Mouse (Mus musculus) gastrocnemius, adult 2 months (tissue): ENCODE data around the gene Ppih. TPM values are rescaled to one million over a fixed set of nuclear protein-coding genes. Genes with fewer than 3 reads are reported as not detected.
"Not testable (repeated sequence)": the region's sequence is repeated elsewhere in the genome, so short reads cannot be mapped to it uniquely, and the experiment has no call there.

ENCODE experiments used
- DNase-seq: peaks from one replicate; pipeline ENCODE4 v3.0.0; 2022
- H3K27ac ChIP-seq: fragments of 200-600 bp; 2 replicates; pipeline ENCODE4 v1.8.1; 2022; ENCODE audit warnings: mild to moderate bottlenecking
- H3K4me3 ChIP-seq: fragments of 200-600 bp; 2 replicates; pipeline ENCODE4 v1.8.1; 2022; ENCODE audit warnings: mild to moderate bottlenecking, moderate library complexity
- CTCF ChIP-seq: fragments of 200-600 bp; IDR thresholded peaks from 2 replicates; pipeline ENCODE4 v1.8.1; 2022; ENCODE audit warnings: antibody characterized with exemption, mild to moderate bottlenecking, moderate library complexity
- intact Hi-C: fragments of 180-260 bp; cut with DNase I; formaldehyde crosslinking; loops from one replicate; pipeline ENCODE4 v1.15.1; 2025
- total RNA-seq, 2 experiments: library from RNA; stranded (reverse); gene quantifications; 2 replicates each; pipeline ENCODE4 v1.2.3; 2021

The Ppih gene
- total RNA-seq, 2 experiments from 2014 or later, result 8.1 to 9.6 TPM

- no peak for DNase-seq
- no peak for TF ChIP-seq CTCF
- H3K4me3 ChIP-seq, result no peak overlapping the region
- H3K27ac ChIP-seq, result no peak overlapping the region
- intact Hi-C loops, result no loop called here
Measured at GRCm38 (mm10) chr4:119303291-119303690, 17.1 kb downstream of the Ppih start.

- TF ChIP-seq CTCF, result no peak
- intact Hi-C loops, result no loop called here
- DNase-seq, result no peak
- no peak overlapping the region for H3K27ac ChIP-seq
- no peak overlapping the region for H3K4me3 ChIP-seq
Measured at GRCm38 (mm10) chr4:119301777-119302176, 18.6 kb downstream of the Ppih start.

DNA sequence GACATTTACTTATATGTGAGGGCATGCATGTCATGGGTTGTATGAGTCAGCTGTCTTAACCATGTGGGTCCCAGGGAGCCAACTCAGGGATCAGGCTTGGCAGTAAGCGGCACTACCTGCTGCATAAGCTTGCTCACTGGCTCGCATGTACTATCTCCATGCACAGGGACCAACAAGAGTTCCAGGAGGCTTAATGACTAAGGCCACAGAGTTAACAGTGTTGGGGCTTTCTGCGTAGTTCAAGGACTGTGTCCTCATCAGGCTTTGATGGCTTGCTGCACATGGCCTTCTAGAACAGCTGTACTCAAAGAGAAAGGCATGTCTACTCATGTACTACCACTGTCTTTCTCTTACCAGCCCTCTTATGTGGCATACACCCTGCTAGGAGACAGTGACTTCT, 19.6 kb downstream of the Ppih start:
- no peak for DNase-seq
- Histone ChIP-seq H3K4me3 (no peak overlapping the region), H3K27ac (no peak overlapping the region)
- intact Hi-C loops, result no loop called here
- no peak for TF ChIP-seq CTCF

DNA sequence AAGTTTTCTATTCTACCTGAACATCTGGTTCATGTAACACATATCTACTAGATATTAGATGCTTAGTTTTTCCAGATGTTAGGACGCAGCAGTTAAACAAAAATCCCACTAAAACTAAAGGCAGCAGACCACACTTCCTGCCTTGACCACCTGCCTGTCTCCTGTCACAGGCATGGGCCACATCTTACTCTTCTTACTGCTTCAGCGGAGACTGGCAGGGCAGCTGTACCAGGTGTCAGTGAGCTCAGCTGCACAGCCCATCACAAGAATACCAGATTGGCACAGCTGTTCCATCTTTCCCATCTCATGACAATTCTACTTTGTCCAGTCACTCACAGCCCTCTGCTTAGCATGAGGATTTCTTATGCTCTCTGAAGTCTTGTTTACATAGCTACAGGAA, 23.0 kb downstream of the Ppih start:
- Histone ChIP-seq H3K27ac (no peak overlapping the region), H3K4me3 (no peak overlapping the region)
- DNase-seq, result no peak
- no peak for TF ChIP-seq CTCF
- intact Hi-C loops, result no loop called here

GRCm38 (mm10) chr4:119295134-119295453, 25.3 kb downstream of the Ppih start:
- intact Hi-C loops, result loop anchor here (2.0 kb wide), 1 partner anchor 26 kb away; the partner anchor contains the start of gene Ppih
- TF ChIP-seq CTCF, result no peak
- H3K27ac ChIP-seq, result peak overlapping the region; percentile 97

DNA sequence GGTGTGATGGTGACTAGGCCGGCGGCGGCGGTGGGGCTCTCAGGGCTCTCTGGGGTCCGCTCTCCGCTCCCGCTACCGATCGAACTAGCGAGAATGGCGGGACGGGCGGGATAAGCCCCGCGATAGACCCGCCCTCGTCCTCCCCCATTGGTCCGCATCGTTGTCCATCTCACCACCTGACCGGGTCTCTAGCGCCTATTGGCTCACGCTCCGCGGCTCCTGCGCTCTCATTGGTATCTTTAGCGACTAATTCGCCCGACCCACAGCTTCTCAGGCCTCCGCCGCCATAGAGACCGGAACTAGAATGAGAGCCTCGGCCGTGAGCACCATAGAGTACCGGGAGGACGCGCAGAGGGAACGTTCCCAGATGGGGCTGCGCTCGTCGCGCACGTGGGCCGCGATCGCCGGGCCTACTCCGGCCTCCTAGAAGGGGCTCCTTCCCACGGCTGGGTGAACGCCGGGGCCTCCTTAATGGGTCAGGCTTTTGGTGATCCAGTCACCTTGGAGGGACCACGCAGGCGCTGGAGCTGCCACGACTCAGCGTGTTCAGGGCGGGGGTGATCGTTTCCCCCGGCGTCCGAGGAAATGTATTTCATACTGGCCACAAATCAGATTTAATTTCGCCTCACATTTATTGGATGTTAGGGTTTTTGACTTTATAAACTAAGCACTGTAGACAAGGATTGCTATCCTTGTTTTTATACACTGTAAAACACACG, 25.8 kb downstream of the Ppih start, which contains the start of gene Ybx1:
Gene Ybx1, minus strand, starts transcription at position 190 of the 719 bp plus-strand sequence.
- DNase-seq, result peak; percentile 100
- peak within 1 kb of the TSS; percentile 96 for H3K4me3 ChIP-seq
- intact Hi-C loops, result loop anchor here (2.0 to 5.0 kb wide), 2 partner anchors 26 to 47 kb away; partner anchors contain the start of gene Ppih
- no peak for TF ChIP-seq CTCF
- H3K27ac ChIP-seq, result peak within 1 kb of the TSS; percentile 97

More at GRCm38 (mm10) chr4:119295134-119295453, 25.3 kb downstream of the Ppih start:
- DNase-seq, result no peak
- H3K4me3 ChIP-seq, result peak overlapping the region; percentile 96

- H3K27ac ChIP-seq, result peak overlapping the region; percentile 97
- peak; percentile 28 for DNase-seq
- TF ChIP-seq CTCF, result no peak
- peak overlapping the region; percentile 96 for H3K4me3 ChIP-seq
- intact Hi-C loops, result loop anchor here (2.0 to 5.0 kb wide), 2 partner anchors 27 to 46 kb away; partner anchors contain the start of gene Ppih
Measured at GRCm38 (mm10) chr4:119293574-119294258, 26.6 kb downstream of the Ppih start.

GRCm38 (mm10) chr4:119292771-119293573, 27.4 kb downstream of the Ppih start:
- intact Hi-C loops, result loop anchor here (5.0 kb wide), 1 partner anchor 46 kb away; no protein-coding TSS in a partner anchor
- DNase-seq, result peak; percentile 67
- no peak for TF ChIP-seq CTCF
- H3K27ac ChIP-seq, result peak overlapping the region; percentile 97
- H3K4me3 ChIP-seq, result peak overlapping the region; percentile 96

DNA sequence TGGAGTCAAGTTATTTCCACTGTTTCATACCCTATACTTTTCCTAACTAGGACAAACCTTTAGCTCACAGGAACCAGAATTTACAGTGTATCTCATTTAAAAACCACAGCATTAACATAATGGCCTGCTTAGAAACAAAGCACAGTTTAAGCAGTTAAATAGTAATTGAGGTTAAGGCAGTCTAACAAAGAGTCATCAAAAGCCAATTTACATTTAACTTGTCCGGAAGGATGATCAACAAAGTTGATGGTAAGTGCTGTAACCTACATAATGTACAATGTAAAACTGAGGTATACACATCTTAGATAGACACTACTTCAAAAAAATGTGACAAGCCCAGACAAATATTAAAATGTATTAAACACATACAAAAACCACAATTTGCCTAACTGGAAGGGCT, 28.4 kb downstream of the Ppih start:
- Histone ChIP-seq H3K4me3 (peak overlapping the region; percentile 96), H3K27ac (0 out of 2 replicates have a peak overlapping the region, but pooled peaks have one; percentile 28)
- TF ChIP-seq CTCF, result no peak
- intact Hi-C loops, result loop anchor here (5.0 kb wide), 1 partner anchor 45 kb away; no protein-coding TSS in a partner anchor
- no peak for DNase-seq

GRCm38 (mm10) chr4:119285336-119285735, 35.0 kb downstream of the Ppih start:
- no peak overlapping the region; the same call in 1 of the 2 replicates for H3K27ac ChIP-seq
- intact Hi-C loops, result no loop called here
- TF ChIP-seq CTCF, result no peak
- H3K4me3 ChIP-seq, result no peak overlapping the region
- DNase-seq, result no peak

- Histone ChIP-seq H3K27ac (no peak overlapping the region), H3K4me3 (no peak overlapping the region)
- intact Hi-C loops, result no loop called here
- DNase-seq, result no peak
- no peak for TF ChIP-seq CTCF
Measured at GRCm38 (mm10) chr4:119284861-119285260, 35.5 kb downstream of the Ppih start.

DNA sequence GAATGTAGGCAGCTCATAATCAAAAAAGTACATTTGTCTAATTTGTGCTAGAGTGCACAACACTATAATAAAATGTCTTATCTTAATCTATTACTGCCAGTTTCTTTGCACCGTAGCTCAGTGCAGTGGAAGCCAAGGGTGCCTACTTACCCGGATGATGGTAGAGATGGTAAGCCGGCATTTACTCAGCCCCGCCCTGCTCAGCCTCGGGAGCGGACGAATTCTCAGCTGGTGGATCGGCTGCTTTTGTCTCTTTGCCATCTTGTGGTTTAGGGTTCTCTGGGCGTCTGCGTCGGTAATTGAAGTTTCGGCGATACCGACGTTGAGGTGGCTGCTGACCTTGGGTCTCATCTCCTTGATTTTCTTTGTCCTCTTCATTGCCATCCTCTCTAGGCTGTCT, 41.6 kb downstream of the Ppih start:
- intact Hi-C loops, DNase-seq, H3K27ac ChIP-seq, H3K4me3 ChIP-seq: not testable (repeated sequence)
